Mouse (Mus musculus) midbrain, embryonic 16.5 days (tissue): Measurements from ENCODE around the gene Sirt4. TPM values are rescaled to one million over a fixed set of nuclear protein-coding genes. Genes with fewer than 3 reads are reported as not detected.

Experiments used
- ATAC-seq: fragments of 200-750 bp; cut with Nextera tagmentation; 2 replicates; pipeline ENCODE4 v1.8.0; 2017; ENCODE audit warnings: moderate TSS enrichment
- H3K27ac ChIP-seq: fragments of 300-500 bp; sonication (generic); 2 replicates; pipeline ENCODE4 v1.5.1; 2014; ENCODE audit warnings: mild to moderate bottlenecking, low read length, mixed read lengths
- H3K27me3 ChIP-seq: fragments of 300-500 bp; sonication (generic); 2 replicates; pipeline ENCODE4 v1.6.1; 2014; ENCODE audit warnings: low read depth, low read length, mixed read lengths; ENCODE audit not compliant: control insufficient read depth, insufficient read depth
- H3K36me3 ChIP-seq: fragments of 300-500 bp; sonication (generic); 2 replicates; pipeline ENCODE4 v1.6.1; 2014; ENCODE audit warnings: mild to moderate bottlenecking, low read length, moderate library complexity, mixed read lengths; ENCODE audit not compliant: control insufficient read depth, insufficient read depth
- H3K4me1 ChIP-seq: fragments of 300-500 bp; sonication (generic); 2 replicates; pipeline ENCODE4 v1.6.1; 2014; ENCODE audit warnings: mild to moderate bottlenecking, low read length, mixed read lengths; ENCODE audit not compliant: control insufficient read depth, insufficient read depth
- H3K4me2 ChIP-seq: fragments of 300-500 bp; sonication (generic); 2 replicates; pipeline ENCODE4 v1.6.1; 2014; ENCODE audit warnings: mild to moderate bottlenecking, low read length, mixed read lengths
- H3K4me3 ChIP-seq: fragments of 300-500 bp; sonication (generic); 2 replicates; pipeline ENCODE4 v1.5.1; 2014; ENCODE audit warnings: low read depth, mild to moderate bottlenecking, low read length, moderate library complexity, mixed read lengths
- H3K9ac ChIP-seq: fragments of 300-500 bp; sonication (generic); 2 replicates; pipeline ENCODE4 v1.6.1; 2014; ENCODE audit warnings: low read depth, low read length, mixed read lengths
- H3K9me3 ChIP-seq: fragments of 300-500 bp; sonication (generic); replicated peaks from 2 replicates; pipeline ENCODE4 v1.6.1; 2014; ENCODE audit warnings: mild to moderate bottlenecking, low read length, mixed read lengths; ENCODE audit not compliant: control insufficient read depth, poor library complexity, severe bottlenecking
- WGBS: fragments of 180-500 bp; shearing (Covaris S2); extraction: QIAGEN DNeasy Blood & Tissue Kit; methylation state at CpG from one replicate; pipeline ENCODE4 v1.1.7; 2014; 5-methylcytosine and 5-hydroxymethylcytosine counted together
- polyA plus RNA-seq: library from polyadenylated mRNA; unstranded; fragments of >200 nt; fragmentation: Nextera tagmentation; extraction: Ambion mirVana; gene quantifications from 2 replicates; pipeline ENCODE4 v1.2.1, GENCODE M21; 2015

Gene Sirt4
- polyA plus RNA-seq, 1 experiment from 2014 or later = 32.3 TPM

DNA sequence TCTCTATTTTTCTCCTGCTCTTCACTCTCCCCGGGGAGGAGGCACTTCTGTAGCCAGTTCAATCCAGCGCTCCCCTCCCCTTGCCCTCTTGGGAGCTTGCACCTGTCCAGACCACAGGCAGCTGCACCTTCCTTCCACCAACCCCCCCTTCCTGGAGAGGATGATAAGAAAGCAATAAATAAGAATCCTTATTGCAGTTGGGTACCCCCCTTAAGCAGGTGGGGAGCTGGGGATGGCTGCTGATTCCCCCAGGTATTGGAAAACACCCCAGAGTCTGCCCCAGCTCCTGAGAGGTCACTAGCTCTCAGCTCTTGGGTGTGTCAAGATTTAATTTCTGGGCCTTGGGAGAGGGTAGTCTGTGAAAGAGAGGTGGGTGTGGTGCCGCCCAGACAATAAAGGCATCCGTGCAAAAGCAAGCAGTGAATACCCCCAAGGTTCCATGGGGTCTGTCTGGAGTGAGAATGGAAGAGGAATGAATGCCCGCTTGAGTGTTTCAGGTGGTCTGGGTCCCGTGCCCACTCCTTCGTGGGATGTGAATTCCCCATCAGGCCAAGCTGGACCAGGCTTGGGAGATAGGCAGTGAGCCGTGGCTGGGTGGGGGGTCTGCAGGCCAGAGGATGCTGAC, 48.7 kb downstream of the Sirt4 start:
- Histone ChIP-seq H3K9me3 (no peaks in the 10 kb centered on the region), H3K27me3 (no peaks in the 10 kb centered on the region), H3K36me3 (0 out of 2 replicates have a peak, but pooled peaks cover 4% of the 10 kb centered on the region), H3K4me3 (peak overlapping the region; percentile 28), H3K4me1 (peaks cover 79% of the 10 kb centered on the region), H3K9ac (peak overlapping the region; percentile 81), H3K27ac (peak overlapping the region; percentile 98), H3K4me2 (peak overlapping the region; percentile 67)
- 2% methylated on average over 8 of the region's 8 CpGs for WGBS
- ATAC-seq = no peak; the same call in 1 of the 2 replicates

- WGBS = 4% methylated on average over 15 of the region's 15 CpGs
- H3K27me3 ChIP-seq = no peaks in the 10 kb centered on the region
- H3K4me3 ChIP-seq = 0 out of 2 replicates have a peak overlapping the region, but pooled peaks have one; percentile 4
- H3K36me3 ChIP-seq = 0 out of 2 replicates have a peak, but pooled peaks cover 4% of the 10 kb centered on the region
- H3K27ac ChIP-seq = peak overlapping the region; percentile 98
- H3K9me3 ChIP-seq = no peaks in the 10 kb centered on the region
- peak overlapping the region; percentile 81 for H3K9ac ChIP-seq
- H3K4me1 ChIP-seq = peaks cover 79% of the 10 kb centered on the region
- ATAC-seq = no peak
- H3K4me2 ChIP-seq = peak overlapping the region; percentile 67
Measured at GRCm38 (mm10) chr5:115434853-115435754, 49.4 kb downstream of the Sirt4 start.

- ATAC-seq = no peak
- WGBS = 16% methylated on average over 11 of the region's 11 CpGs
- peaks cover 79% of the 10 kb centered on the region for H3K4me1 ChIP-seq
- H3K27me3 ChIP-seq = no peaks in the 10 kb centered on the region
- no peak overlapping the region for H3K4me3 ChIP-seq
- no peaks in the 10 kb centered on the region for H3K9me3 ChIP-seq
- H3K27ac ChIP-seq = peak overlapping the region; percentile 98
- H3K4me2 ChIP-seq = peak overlapping the region; percentile 67
- peak overlapping the region; percentile 81 for H3K9ac ChIP-seq
- H3K36me3 ChIP-seq = 0 out of 2 replicates have a peak, but pooled peaks cover 4% of the 10 kb centered on the region
Measured at GRCm38 (mm10) chr5:115434280-115434852, 50.2 kb downstream of the Sirt4 start.

- Histone ChIP-seq H3K27me3 (no peaks in the 10 kb centered on the region), H3K36me3 (no peaks in the 10 kb centered on the region), H3K9me3 (no peaks in the 10 kb centered on the region), H3K4me3 (peak overlapping the region; percentile 96; the same call in 1 of the 2 replicates), H3K4me1 (peaks cover 77% of the 10 kb centered on the region), H3K4me2 (peak overlapping the region; percentile 95), H3K27ac (peak overlapping the region; percentile 98), H3K9ac (0 out of 2 replicates have a peak overlapping the region, but pooled peaks have one; percentile 3)
- no peak for ATAC-seq
- WGBS = 45% methylated on average over 8 of the region's 8 CpGs
Measured at GRCm38 (mm10) chr5:115433191-115433590, 51.3 kb downstream of the Sirt4 start.

- no peaks in the 10 kb centered on the region for H3K27me3 ChIP-seq
- ATAC-seq = no peak
- no peaks in the 10 kb centered on the region for H3K36me3 ChIP-seq
- H3K27ac ChIP-seq = peak overlapping the region; percentile 98
- peak overlapping the region; percentile 95 for H3K4me2 ChIP-seq
- peaks cover 73% of the 10 kb centered on the region for H3K4me1 ChIP-seq
- H3K9ac ChIP-seq = peak overlapping the region; percentile 100
- H3K4me3 ChIP-seq = peak overlapping the region; percentile 96
- WGBS = 26% methylated on average over 11 of the region's 11 CpGs
- H3K9me3 ChIP-seq = no peaks in the 10 kb centered on the region
Measured at GRCm38 (mm10) chr5:115432395-115432794, 52.1 kb downstream of the Sirt4 start.

GRCm38 (mm10) chr5:115431898-115432259, 52.6 kb downstream of the Sirt4 start:
- Histone ChIP-seq H3K9ac (peak overlapping the region; percentile 100), H3K27ac (peak overlapping the region; percentile 98), H3K4me2 (peak overlapping the region; percentile 95), H3K27me3 (no peaks in the 10 kb centered on the region), H3K4me3 (peak overlapping the region; percentile 96), H3K4me1 (peaks cover 68% of the 10 kb centered on the region), H3K36me3 (no peaks in the 10 kb centered on the region), H3K9me3 (no peaks in the 10 kb centered on the region)
- no peak for ATAC-seq
- 6% methylated on average over 7 of the region's 7 CpGs for WGBS

- H3K36me3 ChIP-seq = no peaks in the 10 kb centered on the region
- H3K27me3 ChIP-seq = no peaks in the 10 kb centered on the region
- ATAC-seq = no peak
- peaks cover 63% of the 10 kb centered on the region for H3K4me1 ChIP-seq
- H3K4me2 ChIP-seq = peak overlapping the region; percentile 95
- H3K9ac ChIP-seq = peak overlapping the region; percentile 100
- peak overlapping the region; percentile 98 for H3K27ac ChIP-seq
- H3K4me3 ChIP-seq = peak overlapping the region; percentile 96
- H3K9me3 ChIP-seq = no peaks in the 10 kb centered on the region
- WGBS = 3% methylated on average over 14 of the region's 14 CpGs
Measured at GRCm38 (mm10) chr5:115431061-115431897, 53.2 kb downstream of the Sirt4 start.

- Histone ChIP-seq H3K4me1 (peaks cover 54% of the 10 kb centered on the region), H3K27ac (peak overlapping the region; percentile 98), H3K9me3 (no peaks in the 10 kb centered on the region), H3K4me2 (peak overlapping the region; percentile 95), H3K9ac (peak overlapping the region; percentile 100), H3K36me3 (no peaks in the 10 kb centered on the region), H3K4me3 (peak overlapping the region; percentile 96), H3K27me3 (no peaks in the 10 kb centered on the region)
- WGBS = under 1% methylated on average over 52 of the region's 73 CpGs
- no peak for ATAC-seq
Measured at GRCm38 (mm10) chr5:115430187-115430960, 54.2 kb downstream of the Sirt4 start.
